Mouse (Mus musculus) hindbrain, embryonic 16.5 days (tissue): ENCODE data around the gene Fbxl8. TPM values are rescaled to one million over a fixed set of nuclear protein-coding genes. Genes with fewer than 3 reads are reported as not detected.

ENCODE experiments used
- ATAC-seq: fragments of 200-750 bp; cut with Nextera tagmentation; 2 replicates; pipeline ENCODE4 v1.8.0; 2017; ENCODE audit warnings: moderate TSS enrichment, moderate library complexity
- H3K27ac ChIP-seq: fragments of 300-500 bp; sonication (generic); 2 replicates; pipeline ENCODE4 v1.5.1; 2014; ENCODE audit warnings: low read depth, mild to moderate bottlenecking, control low read depth, low read length, moderate library complexity
- H3K27me3 ChIP-seq: fragments of 300-500 bp; sonication (generic); replicated peaks from 2 replicates; pipeline ENCODE4 v1.6.1; 2014; ENCODE audit warnings: low read length; ENCODE audit not compliant: control insufficient read depth, insufficient read depth
- H3K36me3 ChIP-seq: fragments of 300-500 bp; sonication (generic); 2 replicates; pipeline ENCODE4 v1.6.1; 2014; ENCODE audit warnings: mild to moderate bottlenecking, low read length, moderate library complexity, mixed read lengths; ENCODE audit not compliant: control insufficient read depth, insufficient read depth
- H3K4me1 ChIP-seq: fragments of 300-500 bp; sonication (generic); 2 replicates; pipeline ENCODE4 v1.6.1; 2014; ENCODE audit warnings: low read depth, low read length; ENCODE audit not compliant: control insufficient read depth, insufficient read depth
- H3K4me2 ChIP-seq: fragments of 300-500 bp; sonication (generic); 2 replicates; pipeline ENCODE4 v1.6.1; 2014; ENCODE audit warnings: mild to moderate bottlenecking, low read length, control low read depth, moderate library complexity
- H3K4me3 ChIP-seq: fragments of 300-500 bp; sonication (generic); 2 replicates; pipeline ENCODE4 v1.5.1; 2014; ENCODE audit warnings: mild to moderate bottlenecking, low read length, control low read depth, moderate library complexity
- H3K9ac ChIP-seq: fragments of 300-500 bp; sonication (generic); 2 replicates; pipeline ENCODE4 v1.6.1; 2014; ENCODE audit warnings: low read depth, mild to moderate bottlenecking, control low read depth, low read length, moderate library complexity
- H3K9me3 ChIP-seq: fragments of 300-500 bp; sonication (generic); 2 replicates; pipeline ENCODE4 v1.6.1; 2014; ENCODE audit warnings: mild to moderate bottlenecking, low read length, moderate library complexity; ENCODE audit not compliant: control insufficient read depth
- WGBS: fragments of 180-500 bp; shearing (Covaris S2); extraction: QIAGEN DNeasy Blood & Tissue Kit; methylation state at CpG from one replicate; pipeline ENCODE4 v1.1.7; 2014; 5-methylcytosine and 5-hydroxymethylcytosine counted together
- polyA plus RNA-seq: library from polyadenylated mRNA; unstranded; fragments of >200 nt; fragmentation: Nextera tagmentation; extraction: Ambion mirVana; gene quantifications from 2 replicates; pipeline ENCODE4 v1.2.1, GENCODE M21; 2015

The Fbxl8 gene
- polyA plus RNA-seq, 1 experiment from 2014 or later, result 2.4 TPM

DNA sequence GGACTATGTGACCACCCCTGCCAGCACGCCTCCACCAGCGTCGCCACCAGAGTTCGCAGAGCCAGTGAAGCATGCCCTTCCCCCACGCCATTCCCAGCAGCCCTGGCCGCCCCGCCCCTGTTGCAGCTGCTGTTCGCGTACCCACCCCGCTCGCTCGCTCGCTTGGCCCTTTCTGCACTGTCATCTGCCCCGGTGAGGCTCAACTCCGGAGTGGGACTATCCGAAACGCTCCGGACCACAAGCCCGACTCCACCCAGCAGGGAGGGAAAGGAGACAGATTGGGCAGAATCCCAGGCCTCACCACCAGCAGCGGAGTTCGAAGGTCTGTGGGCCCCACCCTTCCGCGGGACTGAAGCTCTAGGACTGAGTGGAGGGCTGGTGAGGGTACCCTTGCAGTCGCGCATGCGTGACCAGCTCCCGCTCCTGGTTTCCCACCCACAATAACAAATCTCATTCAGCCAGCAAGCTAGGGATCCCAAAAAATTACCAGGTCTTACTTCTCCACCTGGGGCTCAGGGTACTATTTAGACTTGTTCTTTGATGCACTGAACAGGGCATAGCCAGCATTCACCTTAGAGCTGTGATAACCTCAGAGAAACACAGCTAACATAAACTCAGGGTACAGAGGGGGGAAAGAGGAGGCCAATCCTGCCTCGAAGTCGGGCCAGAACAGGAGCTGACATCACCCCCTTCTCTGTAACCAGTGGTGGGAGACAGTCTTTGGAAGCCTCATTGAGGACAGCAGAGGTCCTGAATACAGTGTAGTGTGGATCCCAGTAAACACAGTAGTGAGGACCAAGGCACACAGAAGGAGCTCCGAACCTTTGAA lies 12.1 kb downstream of the Fbxl8 start:
- Histone ChIP-seq H3K9me3 (no peaks in the 10 kb centered on the region), H3K9ac (peak overlapping the region; percentile 72), H3K4me1 (peaks cover 22% of the 10 kb centered on the region), H3K4me3 (peak overlapping the region; percentile 51), H3K27me3 (peaks cover 46% of the 10 kb centered on the region), H3K36me3 (peaks cover 4% of the 10 kb centered on the region), H3K27ac (no peak overlapping the region), H3K4me2 (peak overlapping the region; percentile 95)
- 4% methylated on average over 24 of the region's 30 CpGs for WGBS
- ATAC-seq, result peak; percentile 61

DNA sequence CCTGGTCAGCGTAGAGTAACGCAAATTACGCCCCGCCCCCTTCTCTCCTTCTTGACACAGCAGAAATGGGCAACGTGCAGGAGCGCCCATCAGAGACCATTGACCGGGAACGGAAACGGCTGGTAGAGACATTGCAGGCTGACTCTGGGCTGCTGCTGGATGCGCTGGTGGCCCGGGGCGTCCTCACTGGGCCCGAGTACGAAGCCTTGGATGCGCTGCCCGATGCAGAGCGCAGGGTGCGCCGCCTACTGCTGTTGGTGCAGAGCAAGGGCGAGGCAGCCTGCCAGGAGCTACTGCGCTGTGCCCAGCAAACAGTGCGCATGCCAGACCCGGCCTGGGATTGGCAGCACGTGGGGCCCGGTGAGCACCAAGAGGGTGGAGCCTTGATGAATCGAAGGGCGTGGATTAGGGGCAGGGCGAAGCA lies 14.5 kb downstream of the Fbxl8 start:
- Histone ChIP-seq H3K9me3 (no peaks in the 10 kb centered on the region), H3K4me1 (peaks cover 22% of the 10 kb centered on the region), H3K36me3 (peaks cover 18% of the 10 kb centered on the region), H3K27me3 (peaks cover 25% of the 10 kb centered on the region), H3K4me3 (no peak overlapping the region), H3K27ac (no peak overlapping the region), H3K4me2 (peak overlapping the region; percentile 47), H3K9ac (peak overlapping the region; percentile 1; the same call in 1 of the 2 replicates)
- ATAC-seq, result peak; percentile 56
- 3% methylated on average over 28 of the region's 28 CpGs for WGBS

DNA sequence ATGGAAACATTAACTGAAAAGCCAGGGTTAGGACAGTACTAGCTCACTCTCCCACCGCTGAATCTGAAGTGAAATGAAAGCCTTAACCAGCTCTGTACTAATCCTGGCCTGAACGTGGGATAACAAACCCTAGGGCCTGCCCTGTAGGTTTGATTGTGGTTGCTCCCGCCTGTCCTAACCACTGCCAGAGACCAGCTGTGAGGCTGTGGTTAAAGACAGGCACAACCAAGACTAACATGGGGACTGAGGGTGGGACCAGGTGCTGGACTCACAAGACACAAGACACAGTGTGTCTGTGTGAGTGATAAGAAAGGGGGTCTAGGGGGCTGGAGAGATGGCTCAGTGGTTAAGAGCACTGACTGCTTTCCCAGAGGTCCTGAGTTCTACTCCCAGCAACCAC lies 16.1 kb downstream of the Fbxl8 start:
- Histone ChIP-seq H3K27ac (no peak overlapping the region), H3K9ac (no peak overlapping the region), H3K4me2 (no peak overlapping the region), H3K9me3 (no peaks in the 10 kb centered on the region), H3K4me3 (no peak overlapping the region), H3K36me3 (peaks cover 21% of the 10 kb centered on the region), H3K27me3 (peaks cover 14% of the 10 kb centered on the region), H3K4me1 (peaks cover 22% of the 10 kb centered on the region)
- ATAC-seq, result no peak
- WGBS, result 79% methylated on average over 3 of the region's 3 CpGs

DNA sequence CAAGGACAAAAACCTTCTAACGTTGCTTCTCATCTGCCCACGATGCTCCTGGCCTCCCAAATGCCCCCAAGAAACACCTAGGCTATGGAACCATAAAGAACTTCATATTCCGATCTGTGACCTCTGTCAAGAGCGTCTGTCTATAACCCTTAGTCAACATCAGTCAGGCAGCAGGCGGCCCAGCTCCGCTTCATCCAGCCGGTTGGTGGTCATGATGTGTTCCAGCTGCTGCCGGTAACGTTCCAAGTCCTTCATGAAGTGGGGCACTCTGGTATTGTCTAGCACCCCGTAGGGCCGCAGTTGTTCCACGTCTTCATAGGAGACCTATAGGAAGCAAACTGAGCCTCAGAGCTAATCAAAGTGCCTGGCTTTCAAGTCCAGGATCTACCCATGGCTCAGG lies 17.4 kb downstream of the Fbxl8 start:
- no peak for ATAC-seq
- Histone ChIP-seq H3K36me3 (peaks cover 21% of the 10 kb centered on the region), H3K4me1 (peaks cover 23% of the 10 kb centered on the region), H3K27ac (no peak overlapping the region), H3K9me3 (no peaks in the 10 kb centered on the region), H3K4me3 (no peak overlapping the region), H3K4me2 (no peak overlapping the region), H3K27me3 (peaks cover 12% of the 10 kb centered on the region), H3K9ac (no peak overlapping the region)
- WGBS, result 92% methylated on average over 12 of the region's 12 CpGs

DNA sequence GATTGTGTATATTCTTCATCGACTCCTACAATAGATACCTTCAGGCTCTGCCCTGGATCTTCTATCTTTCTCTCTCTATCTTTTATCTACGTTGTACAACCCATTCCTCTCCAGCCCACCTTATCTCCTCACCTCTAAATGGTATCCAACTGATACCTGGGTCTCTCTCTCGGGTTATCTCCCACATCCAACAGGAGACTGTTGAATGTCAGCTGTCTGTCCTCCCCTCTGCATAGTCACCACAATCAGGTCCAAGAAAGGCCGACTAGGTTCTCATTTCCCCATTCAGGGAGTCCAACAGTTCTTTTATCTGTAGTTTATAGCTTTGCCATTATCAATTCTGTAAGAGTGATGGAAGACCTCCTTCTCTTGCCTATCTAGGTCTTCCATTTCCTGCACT lies 17.8 kb downstream of the Fbxl8 start:
- Histone ChIP-seq H3K9ac (no peak overlapping the region), H3K36me3 (peaks cover 21% of the 10 kb centered on the region), H3K27ac (no peak overlapping the region), H3K4me1 (peaks cover 25% of the 10 kb centered on the region), H3K27me3 (peaks cover 8% of the 10 kb centered on the region), H3K4me2 (no peak overlapping the region), H3K9me3 (no peaks in the 10 kb centered on the region), H3K4me3 (no peak overlapping the region)
- ATAC-seq, result no peak
- 94% methylated on average over 4 of the region's 4 CpGs for WGBS

DNA sequence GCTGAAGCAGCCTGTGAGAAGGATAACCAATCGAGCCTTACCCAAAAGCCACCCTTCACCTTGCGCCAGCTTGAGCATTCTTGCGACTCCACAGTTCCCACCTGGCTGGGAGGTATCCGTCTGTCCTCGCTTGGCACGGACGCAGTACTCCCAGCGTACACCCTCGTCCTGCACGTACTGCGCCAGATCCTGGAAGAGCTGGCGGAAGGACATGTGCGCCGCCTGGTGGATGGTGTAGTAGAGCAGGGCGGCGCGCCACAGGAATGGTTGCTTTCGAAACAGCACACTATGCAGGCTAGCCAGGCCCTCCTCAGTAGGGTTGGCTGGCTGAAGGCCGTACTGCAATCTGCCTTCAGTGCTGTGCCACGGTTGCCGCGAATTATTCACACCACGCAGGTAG lies 18.6 kb downstream of the Fbxl8 start:
- 31% methylated on average over 23 of the region's 23 CpGs for WGBS
- H3K4me1 ChIP-seq, result peaks cover 28% of the 10 kb centered on the region
- H3K9ac ChIP-seq, result no peak overlapping the region

DNA sequence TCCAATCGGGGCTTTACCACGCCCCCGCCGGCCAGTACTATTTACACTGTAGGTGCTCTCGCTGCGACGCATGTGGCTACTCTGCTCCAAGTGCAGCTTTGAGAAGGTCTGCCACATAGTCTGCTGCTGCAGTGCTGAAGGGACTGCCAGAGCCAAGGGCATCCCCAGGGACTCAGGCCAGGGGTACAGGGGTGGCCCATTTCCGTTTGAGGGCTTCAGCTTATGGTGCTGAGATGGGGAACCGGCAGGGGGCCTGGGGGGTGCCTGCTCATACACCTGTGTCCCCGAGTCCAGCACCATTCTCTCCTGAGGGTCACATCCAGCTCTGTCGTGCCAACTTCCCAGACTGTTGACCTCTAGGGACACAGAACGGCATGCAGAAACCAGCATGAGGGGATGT lies 21.1 kb downstream of the Fbxl8 start:
- ATAC-seq, result no peak
- H3K9me3 ChIP-seq, result no peaks in the 10 kb centered on the region
- no peak overlapping the region for H3K9ac ChIP-seq
- no peaks in the 10 kb centered on the region for H3K27me3 ChIP-seq
- peaks cover 17% of the 10 kb centered on the region for H3K36me3 ChIP-seq
- H3K4me3 ChIP-seq, result no peak overlapping the region
- WGBS, result 46% methylated on average over 12 of the region's 12 CpGs
- no peak overlapping the region for H3K4me2 ChIP-seq
- peaks cover 31% of the 10 kb centered on the region for H3K4me1 ChIP-seq
- H3K27ac ChIP-seq, result no peak overlapping the region

More for the DNA sequence above, 18.6 kb downstream of the Fbxl8 start:
- peaks cover 21% of the 10 kb centered on the region for H3K36me3 ChIP-seq
- no peak overlapping the region for H3K4me3 ChIP-seq
- H3K27ac ChIP-seq, result no peak overlapping the region
- H3K9me3 ChIP-seq, result no peaks in the 10 kb centered on the region
- H3K4me2 ChIP-seq, result no peak overlapping the region
- no peak for ATAC-seq
- H3K27me3 ChIP-seq, result peaks cover 7% of the 10 kb centered on the region

DNA sequence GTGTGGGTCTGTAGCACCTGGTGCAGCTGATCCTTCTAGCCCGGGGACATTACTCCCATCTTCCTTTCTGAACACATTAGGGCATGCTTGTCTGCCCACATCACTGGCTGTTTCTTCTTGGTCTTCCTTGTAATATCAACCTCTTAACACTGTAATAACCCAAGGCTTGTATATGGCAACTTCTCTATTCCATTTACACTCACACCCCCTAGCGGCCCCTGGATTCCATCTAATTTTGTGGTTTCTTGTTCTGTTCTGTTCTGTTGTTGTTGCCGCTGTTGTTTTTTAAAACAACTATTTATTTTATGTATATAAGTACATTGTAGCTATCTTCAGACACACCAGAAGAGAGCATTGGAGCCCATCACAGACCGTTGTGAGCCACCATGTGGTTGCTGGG lies 22.5 kb downstream of the Fbxl8 start:
- Histone ChIP-seq H3K27ac (no peak overlapping the region), H3K9ac (no peak overlapping the region; the same call in 1 of the 2 replicates), H3K9me3 (no peaks in the 10 kb centered on the region), H3K4me2 (peak overlapping the region; percentile 74), H3K36me3 (peaks cover 14% of the 10 kb centered on the region; the same call in 1 of the 2 replicates), H3K27me3 (no peaks in the 10 kb centered on the region), H3K4me3 (no peak overlapping the region), H3K4me1 (peaks cover 37% of the 10 kb centered on the region)
- ATAC-seq, result no peak
- WGBS, result 78% methylated on average over 4 of the region's 4 CpGs

DNA sequence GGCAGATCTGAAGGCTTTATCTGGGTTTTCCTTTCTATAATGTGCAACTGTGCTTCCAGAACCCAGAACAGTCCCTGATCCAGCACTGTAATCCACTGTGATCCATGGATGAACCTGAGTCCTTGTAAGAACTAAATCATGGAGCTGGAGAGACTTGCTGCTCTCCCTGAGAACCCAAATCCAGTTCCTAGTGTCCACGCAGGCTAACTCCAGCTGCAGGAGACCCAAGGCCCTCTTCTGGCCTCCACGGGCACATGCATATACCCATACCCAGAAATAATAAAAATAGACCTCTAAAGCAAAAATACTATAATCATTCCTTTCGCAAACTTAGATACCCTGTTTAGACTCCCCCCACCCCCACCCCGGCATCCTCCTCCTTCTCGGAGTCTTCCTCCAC lies 23.8 kb downstream of the Fbxl8 start:
- ATAC-seq, result no peak
- H3K9me3 ChIP-seq, result no peaks in the 10 kb centered on the region
- H3K4me2 ChIP-seq, result peak overlapping the region; percentile 74
- H3K27me3 ChIP-seq, result no peaks in the 10 kb centered on the region
- WGBS, result 76% methylated on average over 5 of the region's 5 CpGs
- H3K4me3 ChIP-seq, result peak overlapping the region; percentile 49
- peaks cover 3% of the 10 kb centered on the region; the same call in 1 of the 2 replicates for H3K36me3 ChIP-seq
- H3K27ac ChIP-seq, result no peak overlapping the region; the same call in 1 of the 2 replicates
- peaks cover 37% of the 10 kb centered on the region for H3K4me1 ChIP-seq
- H3K9ac ChIP-seq, result peak overlapping the region; percentile 63; the same call in 1 of the 2 replicates
